Mouse (Mus musculus) heart, adult 9 months (tissue): ENCODE results near the gene Harbi1.
"Not testable (repeated sequence)": the region's sequence is repeated elsewhere in the genome, so short reads cannot be mapped to it uniquely, and the experiment has no call there.

ENCODE experiments used
- DNase-seq, 2 experiments: peaks; one replicate each; pipeline ENCODE4 v3.0.0; 2022; ENCODE audit warnings: low spot score in 2 of 2

Gene Harbi1

DNA sequence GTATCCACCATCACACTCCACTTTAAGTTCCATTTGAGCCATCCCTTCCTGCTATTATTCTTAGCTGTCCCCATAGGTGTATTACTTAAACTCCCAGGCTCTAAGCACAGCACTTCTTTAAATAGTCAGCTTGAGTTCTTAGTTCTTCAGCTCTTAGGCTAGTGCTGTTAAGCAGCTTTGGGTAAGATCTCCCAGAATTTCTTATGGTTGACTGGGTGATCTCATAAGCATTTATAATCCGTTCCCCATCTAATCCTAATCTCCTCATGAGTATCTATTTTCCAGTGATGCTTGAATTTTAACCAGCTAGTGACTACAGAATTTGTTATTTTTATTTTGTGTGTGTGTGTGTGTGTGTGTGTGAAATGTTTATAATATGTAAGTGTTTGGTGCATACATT, 4.3 kb downstream of the Harbi1 start:
- no peak for DNase-seq

DNA sequence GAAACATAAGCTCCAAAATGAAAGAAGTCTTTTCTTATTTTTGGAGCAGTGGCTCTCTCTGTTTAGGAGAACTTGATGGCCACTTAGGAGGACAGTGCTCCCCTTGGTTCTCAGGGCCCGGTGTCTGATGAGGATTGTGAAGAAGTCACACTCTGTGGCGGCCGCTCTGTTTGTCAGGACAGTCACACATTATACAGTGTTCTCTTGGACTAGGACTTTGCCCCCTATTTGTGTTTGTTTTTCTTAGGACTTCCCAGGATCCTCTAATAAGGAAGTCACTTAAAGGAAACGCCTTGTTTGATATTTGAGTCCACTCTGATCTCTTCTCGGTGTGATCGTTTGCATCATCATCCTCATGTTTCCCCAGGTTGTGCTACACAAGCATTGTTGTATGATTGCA, 7.6 kb downstream of the Harbi1 start:
- no peak for DNase-seq

DNA sequence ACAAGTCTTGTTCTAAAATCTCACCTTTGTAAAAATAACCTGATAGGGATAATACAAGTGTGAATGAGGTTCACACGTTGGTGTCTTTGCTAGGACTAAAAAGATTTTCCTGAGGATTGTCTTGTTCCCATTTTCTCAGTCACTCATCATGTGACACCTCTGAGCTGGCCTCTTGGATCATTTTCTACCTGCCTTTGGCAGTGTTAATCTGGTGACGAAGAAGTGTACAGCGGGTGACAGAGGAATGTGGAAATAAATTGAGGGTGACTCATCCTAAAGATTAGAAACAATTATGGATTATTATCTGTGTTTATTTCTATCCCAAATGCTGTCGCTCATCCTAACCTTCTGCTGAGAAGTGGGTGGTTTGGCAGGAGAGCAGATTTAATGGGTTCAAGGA, 12.7 kb downstream of the Harbi1 start:
- no peak for DNase-seq

DNA sequence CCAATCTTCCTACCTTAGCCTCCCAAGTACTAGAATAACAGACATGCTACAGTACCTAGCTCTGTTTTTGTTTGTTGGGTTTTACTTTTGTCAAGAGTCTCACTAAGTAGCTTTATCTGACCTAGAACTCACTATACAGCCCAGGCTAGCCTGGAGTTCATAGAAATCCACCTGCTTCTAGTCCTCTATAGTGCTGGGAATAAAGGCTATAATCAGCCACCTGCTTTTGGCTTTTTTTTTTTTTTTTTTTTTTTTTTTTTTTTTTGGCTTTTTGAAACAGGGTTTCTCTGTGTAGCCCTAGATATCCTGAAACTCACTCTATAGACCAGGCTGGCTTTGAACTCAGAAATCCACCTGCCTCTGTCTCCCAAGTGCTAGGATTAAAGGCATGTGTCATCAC, 13.3 kb downstream of the Harbi1 start:
- no peak for DNase-seq

DNA sequence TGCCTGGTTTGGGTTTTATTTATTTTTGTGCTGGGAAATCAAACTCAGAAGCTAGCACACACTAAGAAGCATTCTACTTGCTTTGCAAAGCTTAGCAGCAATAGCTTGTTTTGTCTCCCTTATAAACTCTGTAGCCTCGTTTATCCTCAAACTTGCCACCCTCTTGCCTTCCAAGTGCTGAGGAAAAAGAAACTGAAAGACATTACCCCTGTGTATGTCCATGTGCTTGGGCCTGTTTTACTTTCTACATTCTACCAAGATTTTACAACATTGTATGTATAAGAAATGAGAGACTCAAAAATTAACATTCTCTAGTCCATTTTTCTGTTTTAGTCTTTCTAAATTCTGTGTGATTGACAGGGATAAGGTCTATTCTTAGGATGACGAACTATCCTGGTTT, 14.1 kb downstream of the Harbi1 start:
- DNase-seq: no peak

DNA sequence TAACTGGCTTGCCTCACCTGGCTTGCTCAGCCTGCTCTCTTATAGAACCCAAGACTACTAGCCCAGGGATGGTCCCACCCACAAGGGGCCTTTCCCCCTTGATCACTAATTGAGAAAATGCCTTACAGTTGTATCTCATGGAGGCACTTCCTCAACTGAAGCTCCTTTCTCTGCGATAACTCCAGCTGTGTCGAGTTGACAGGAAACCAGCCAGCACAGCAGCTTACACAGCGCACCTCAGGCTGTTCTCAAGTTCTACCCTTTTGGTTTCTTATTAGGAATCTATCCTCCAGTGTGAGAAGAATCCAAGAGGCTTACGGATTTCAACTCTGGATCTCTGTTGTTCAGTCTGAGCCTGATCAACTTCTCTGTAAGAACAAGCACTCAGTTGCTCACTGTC, 14.8 kb downstream of the Harbi1 start:
- not testable (repeated sequence) for DNase-seq

DNA sequence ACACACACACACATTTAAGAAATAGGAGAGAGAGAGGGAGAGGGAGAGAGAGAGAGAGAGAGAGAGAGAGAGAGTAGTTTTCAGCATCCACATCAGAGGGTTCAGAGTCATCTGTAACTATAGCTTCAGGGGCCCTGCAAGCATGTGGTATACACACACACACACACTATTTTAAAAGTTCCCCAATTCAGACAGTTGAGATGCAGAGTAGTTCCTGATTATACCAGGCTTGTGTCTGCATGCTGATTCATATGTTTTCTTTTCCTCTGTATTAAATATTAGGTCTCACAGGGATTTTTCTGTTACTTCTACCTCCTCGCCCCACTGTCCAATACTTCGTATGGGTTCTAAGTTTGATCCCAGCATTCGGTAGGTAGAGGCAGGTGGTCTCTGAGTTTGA, 16.4 kb downstream of the Harbi1 start:
- DNase-seq: no peak

DNA sequence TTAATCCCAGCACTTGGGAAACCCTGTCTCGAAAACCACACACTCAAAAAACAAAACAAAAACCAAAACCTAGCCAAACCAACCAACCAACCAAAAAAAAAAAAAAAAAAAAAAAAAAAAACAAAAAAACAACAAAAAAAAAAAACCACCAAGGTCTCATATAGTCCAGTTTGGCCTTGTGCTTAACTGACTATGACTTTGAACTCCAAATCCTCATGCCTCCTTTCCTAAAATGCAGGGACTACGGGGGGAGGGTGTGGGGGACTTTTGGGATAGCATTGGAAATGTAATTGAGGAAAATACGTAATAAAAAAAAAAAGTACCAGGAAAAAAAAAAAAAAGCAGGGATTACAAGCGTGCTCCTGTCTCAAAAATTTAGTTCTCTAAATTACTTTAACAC, 18.9 kb downstream of the Harbi1 start:
- DNase-seq: no peak

DNA sequence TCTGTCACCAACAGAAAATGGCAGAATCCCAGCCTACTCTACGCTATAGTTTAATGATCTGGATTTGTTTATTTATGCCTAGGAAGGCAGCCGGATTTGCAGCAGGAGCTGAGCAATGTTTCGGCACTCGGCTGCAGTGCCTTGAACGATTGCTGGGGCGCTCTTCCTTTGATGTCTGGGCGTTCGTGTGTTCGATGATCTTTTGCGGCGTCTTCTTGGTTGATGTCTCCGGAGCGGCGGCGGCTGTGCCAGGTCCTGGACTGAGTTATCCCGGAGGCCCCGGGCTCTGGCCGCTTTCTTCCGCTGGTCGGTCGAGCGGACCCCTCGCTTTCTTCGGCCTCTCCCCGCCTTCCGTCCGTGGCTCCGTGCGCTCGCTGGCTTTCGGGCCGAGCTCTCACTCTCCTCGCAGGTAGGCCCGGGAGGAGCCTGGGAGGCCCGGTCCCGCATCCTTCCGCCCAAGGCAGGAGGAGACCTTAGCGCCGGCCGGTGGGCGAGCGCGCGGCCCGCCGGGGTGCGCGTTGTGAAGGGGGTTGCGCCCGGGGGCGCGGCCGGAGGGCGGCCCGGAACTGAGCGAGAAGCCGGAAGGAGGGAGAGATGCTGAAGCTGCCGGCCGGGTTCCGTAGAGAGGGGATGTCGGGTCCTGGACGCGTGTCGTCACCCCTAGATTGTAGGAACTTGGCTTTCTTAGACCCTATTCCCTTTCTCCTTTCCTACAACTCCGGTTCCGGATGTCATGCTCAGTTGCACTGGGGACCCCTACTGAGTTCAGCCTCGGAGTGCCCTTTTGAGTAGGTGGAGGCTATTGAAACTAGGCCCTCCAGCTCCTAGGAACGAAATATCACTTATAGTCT, 19.5 kb downstream of the Harbi1 start, which contains the start of gene Ambra1:
TSS of gene Ambra1 (plus strand) at position 164 of the 851 bp plus-strand sequence.
- DNase-seq: peak; percentile 76 to 90

DNA sequence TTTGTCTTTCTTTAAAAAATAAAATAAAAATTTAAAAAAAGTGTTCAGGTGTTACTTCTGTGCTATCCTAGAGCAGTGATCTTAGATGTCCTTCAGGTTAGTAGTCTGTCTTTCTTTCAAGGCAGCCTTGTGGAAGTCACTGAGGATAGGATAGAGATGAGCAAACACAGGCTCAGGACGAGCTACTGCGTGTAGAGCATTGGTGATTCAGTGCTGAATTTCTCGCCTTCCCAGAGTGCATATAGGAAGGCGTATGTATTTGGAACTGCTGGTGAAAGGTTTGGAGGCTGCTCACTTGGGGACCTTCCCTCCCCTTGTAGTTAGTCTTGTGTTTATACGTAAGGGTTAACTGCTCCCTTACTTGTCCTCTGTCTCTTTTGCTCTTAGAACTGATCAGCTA, 24.6 kb downstream of the Harbi1 start:
- DNase-seq: no peak

DNA sequence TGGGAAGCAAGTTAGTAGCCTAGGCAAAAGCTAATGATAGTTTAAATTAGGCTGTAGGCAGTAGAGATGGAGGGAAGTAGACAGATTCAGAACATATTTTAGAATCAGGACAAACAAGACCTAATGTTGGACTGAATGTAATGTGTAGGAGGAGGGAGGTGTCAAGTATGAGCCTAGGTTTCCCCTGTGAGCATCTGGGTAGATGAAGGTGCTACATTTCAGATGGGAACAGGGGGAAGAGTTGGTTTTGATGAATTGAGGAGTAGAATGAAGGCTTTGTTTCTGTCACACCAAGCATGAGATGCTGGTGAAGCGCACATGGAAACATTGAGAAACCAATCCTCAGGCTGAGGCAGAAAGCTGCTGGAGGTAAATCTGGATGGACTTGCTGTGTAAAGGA, 28.9 kb downstream of the Harbi1 start:
- DNase-seq: no peak

DNA sequence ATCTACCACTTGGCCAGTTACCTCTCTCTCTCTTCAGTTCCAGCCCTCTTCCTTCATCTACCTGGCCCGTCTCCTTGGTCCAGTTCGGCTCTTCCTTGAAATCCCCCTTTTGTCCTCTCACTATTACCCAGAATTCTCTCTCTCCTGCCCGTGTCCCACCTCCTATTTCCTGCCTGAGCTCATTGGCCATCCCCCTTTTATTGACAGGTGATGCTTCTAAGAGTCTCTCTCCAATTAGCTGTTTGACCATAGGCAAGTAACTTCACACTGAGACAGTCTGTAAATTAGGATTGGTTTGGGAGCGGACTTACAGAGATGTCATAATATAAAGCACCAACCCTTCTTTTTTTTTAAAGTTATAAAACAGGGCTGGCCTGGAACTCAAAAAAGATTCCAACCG, 34.0 kb downstream of the Harbi1 start:
- no peak for DNase-seq

DNA sequence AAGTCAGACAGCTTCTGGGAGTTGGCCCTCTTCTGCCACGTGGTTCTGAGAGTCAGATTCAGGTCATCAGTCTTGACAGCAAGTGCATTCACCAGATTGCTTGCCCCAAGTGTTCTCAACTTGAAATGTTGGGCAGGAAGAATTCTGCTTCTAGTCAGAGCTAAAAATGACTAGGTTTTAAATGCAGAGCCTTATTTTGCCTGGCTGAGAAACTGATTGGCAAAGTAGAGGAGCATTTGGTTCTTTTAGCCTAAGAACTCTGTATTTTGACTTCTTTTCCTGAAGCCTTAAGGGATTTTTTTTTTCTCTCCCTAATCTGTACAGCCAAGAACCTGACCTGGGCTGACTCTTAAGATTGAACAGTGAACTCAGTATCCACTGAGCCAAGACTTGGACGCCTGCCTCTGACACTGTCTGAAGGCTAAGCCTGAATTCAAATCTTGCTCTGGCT, 39.2 kb downstream of the Harbi1 start:
- peak; percentile 68 to 76 for DNase-seq
